Mouse (Mus musculus): Measurements from ENCODE around the gene Cep57l1. TPM values are rescaled to one million over a fixed set of nuclear protein-coding genes. Genes with fewer than 3 reads are reported as not detected.

The Cep57l1 gene
- 1 to 10 TPM; 8.5 to 8.6 TPM for total RNA-seq (2021)
- long read RNA-seq, experiment 1, partial matches to known transcripts = 3 of 5 reads
- long read RNA-seq, experiment 1, other reads (novel, unspliced or antisense) = 1 of 5 reads
- long read RNA-seq, experiment 2, partial matches to known transcripts = 1 of 6 reads
- long read RNA-seq, experiment 2, other reads (novel, unspliced or antisense) = 5 of 6 reads

GRCm38 (mm10) chr10:41809771-41810563 lies at the start of gene Cep57l1, which contains the start of gene Sesn1:
Gene Cep57l1 (minus strand): TSS chr10:41809871.
Gene Sesn1 (plus strand): TSS chr10:41809935.
- peak; percentile 54 for TF ChIP-seq CTCF (conservative IDR thresholded peaks at IDR 0.05)
- Histone ChIP-seq H3K27ac (peak within 1 kb of the TSS; percentile 98), H3K4me3 (peak within 1 kb of the TSS; percentile 91)
- DNase-seq (ENCODE audit: low spot score in 2 of 2) = peak; percentile 89 to 91

- H3K27ac ChIP-seq = no peak overlapping the region
- no peak overlapping the region for H3K4me3 ChIP-seq
- no peak for DNase-seq (ENCODE audit: low spot score in 2 of 2)
- TF ChIP-seq CTCF (conservative IDR thresholded peaks at IDR 0.05) = no peak
These were observed 39.0 kb upstream of the Cep57l1 start for GRCm38 (mm10) chr10:41848721-41849120.

DNA sequence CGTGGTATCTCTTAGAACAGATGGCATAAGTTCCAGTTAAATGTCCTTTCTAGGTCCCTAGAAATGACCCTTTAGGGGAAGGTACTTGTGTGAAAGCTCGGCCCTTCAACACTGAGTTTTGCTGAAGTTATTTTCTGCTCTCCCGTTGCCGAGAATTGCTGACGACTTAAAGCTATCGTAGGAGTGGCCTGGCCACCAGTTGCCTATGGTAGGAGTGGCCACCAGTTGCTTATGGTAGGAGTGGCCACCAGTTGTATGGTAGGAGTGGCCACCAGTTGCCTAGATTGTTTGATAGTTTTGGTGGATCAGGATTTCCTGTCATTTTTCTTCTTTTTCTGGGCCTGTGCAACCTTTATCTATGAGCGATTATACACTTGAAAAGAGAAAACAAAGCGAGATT lies 38.1 kb upstream of the Cep57l1 start:
- no peak for DNase-seq (ENCODE audit: low spot score in 2 of 2)
- TF ChIP-seq CTCF (conservative IDR thresholded peaks at IDR 0.05) = no peak
- Histone ChIP-seq H3K4me3 (no peak overlapping the region), H3K27ac (no peak overlapping the region)

GRCm38 (mm10) chr10:41838911-41839310 lies 29.2 kb upstream of the Cep57l1 start:
- no peak for TF ChIP-seq CTCF (conservative IDR thresholded peaks at IDR 0.05)
- Histone ChIP-seq H3K4me3 (no peak overlapping the region), H3K27ac (no peak overlapping the region)
- DNase-seq (ENCODE audit: low spot score in 2 of 2) = no peak

GRCm38 (mm10) chr10:41834131-41834530 lies 24.5 kb upstream of the Cep57l1 start:
- no peak for DNase-seq (ENCODE audit: low spot score in 2 of 2)
- Histone ChIP-seq H3K27ac (no peak overlapping the region), H3K4me3 (no peak overlapping the region)
- peak; percentile 50 for TF ChIP-seq CTCF (conservative IDR thresholded peaks at IDR 0.05)

DNA sequence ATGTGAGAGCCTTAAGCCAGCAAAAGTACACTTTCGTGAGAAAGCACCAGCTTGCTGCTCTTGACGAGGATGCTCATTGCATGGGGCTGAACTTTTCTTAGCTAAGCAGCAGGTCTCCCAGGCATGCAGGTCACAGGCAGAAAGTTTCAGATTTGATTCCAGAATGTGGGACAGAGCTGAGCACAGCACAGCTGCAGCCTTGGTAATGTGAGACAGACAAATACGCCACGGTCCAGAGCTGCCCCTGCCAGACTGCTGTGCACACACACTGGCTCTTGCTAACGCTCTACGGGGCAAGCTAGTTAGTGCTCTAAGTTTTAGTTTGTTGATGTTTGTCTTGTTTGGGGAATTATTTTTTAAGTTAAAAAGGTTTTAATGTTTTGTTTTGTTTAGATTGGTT lies 22.5 kb upstream of the Cep57l1 start:
- Histone ChIP-seq H3K27ac (peak overlapping the region; percentile 51), H3K4me3 (no peak overlapping the region)
- no peak for TF ChIP-seq CTCF (conservative IDR thresholded peaks at IDR 0.05)
- DNase-seq (ENCODE audit: low spot score in 2 of 2) = no peak

- no peak overlapping the region; the same call in 1 of the 2 replicates for H3K27ac ChIP-seq
- peak; percentile 97 for TF ChIP-seq CTCF (conservative IDR thresholded peaks at IDR 0.05)
- peak; percentile 68 to 72 for DNase-seq (ENCODE audit: low spot score in 2 of 2)
- no peak overlapping the region for H3K4me3 ChIP-seq
These were observed 21.3 kb upstream of the Cep57l1 start for GRCm38 (mm10) chr10:41830851-41831522.

- H3K4me3 ChIP-seq = no peak overlapping the region
- no peak for TF ChIP-seq CTCF (conservative IDR thresholded peaks at IDR 0.05)
- no peak overlapping the region for H3K27ac ChIP-seq
- DNase-seq (ENCODE audit: low spot score in 2 of 2) = no peak
These were observed 20.8 kb upstream of the Cep57l1 start for GRCm38 (mm10) chr10:41830445-41830844.

DNA sequence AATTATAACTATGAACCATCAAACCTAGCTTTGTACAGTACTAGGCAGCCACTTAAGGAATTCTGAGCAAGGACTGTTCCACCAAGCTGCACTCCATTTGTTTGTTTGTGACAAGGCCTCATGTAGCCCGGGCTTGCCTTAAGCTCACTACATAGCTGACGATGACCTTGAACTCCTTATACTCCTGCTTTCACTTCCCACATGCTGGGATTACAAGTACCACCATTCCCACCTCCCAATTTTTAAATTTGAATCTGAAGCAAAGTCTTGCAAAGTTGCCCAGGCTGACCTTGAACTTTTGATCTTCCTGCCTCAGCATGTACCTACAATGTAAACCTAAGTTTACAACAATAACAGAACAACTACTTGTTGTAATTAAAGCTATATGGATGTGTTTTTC lies 20.3 kb upstream of the Cep57l1 start:
- Histone ChIP-seq H3K27ac (no peak overlapping the region), H3K4me3 (no peak overlapping the region)
- TF ChIP-seq CTCF (conservative IDR thresholded peaks at IDR 0.05) = no peak
- DNase-seq (ENCODE audit: low spot score in 2 of 2) = no peak

DNA sequence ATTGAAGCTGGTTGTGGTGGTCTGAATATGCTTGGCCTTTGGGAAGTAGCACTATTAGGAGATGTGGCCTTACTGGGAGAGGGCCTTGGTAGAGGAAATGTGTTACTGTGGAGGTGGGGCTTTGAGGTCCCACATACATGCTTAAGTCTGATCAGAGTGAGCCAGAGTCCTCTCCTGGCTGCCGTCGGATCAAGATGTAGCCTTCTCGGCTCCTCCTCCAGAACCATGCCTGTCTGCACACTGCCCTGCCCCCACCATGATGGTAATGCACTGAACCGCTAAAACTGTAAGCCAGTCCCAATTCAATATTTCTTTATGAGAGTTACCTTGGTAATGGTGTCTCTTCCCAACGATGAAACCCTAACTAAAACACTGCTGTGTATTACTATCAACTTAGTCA lies 19.5 kb upstream of the Cep57l1 start:
- no peak for DNase-seq (ENCODE audit: low spot score in 2 of 2)
- Histone ChIP-seq H3K4me3 (no peak overlapping the region), H3K27ac (no peak overlapping the region)
- TF ChIP-seq CTCF (conservative IDR thresholded peaks at IDR 0.05) = no peak

- DNase-seq (ENCODE audit: low spot score in 2 of 2) = no peak
- no peak overlapping the region for H3K27ac ChIP-seq
- no peak for TF ChIP-seq CTCF (conservative IDR thresholded peaks at IDR 0.05)
- no peak overlapping the region for H3K4me3 ChIP-seq
These were observed 18.1 kb upstream of the Cep57l1 start for GRCm38 (mm10) chr10:41827784-41828183.

DNA sequence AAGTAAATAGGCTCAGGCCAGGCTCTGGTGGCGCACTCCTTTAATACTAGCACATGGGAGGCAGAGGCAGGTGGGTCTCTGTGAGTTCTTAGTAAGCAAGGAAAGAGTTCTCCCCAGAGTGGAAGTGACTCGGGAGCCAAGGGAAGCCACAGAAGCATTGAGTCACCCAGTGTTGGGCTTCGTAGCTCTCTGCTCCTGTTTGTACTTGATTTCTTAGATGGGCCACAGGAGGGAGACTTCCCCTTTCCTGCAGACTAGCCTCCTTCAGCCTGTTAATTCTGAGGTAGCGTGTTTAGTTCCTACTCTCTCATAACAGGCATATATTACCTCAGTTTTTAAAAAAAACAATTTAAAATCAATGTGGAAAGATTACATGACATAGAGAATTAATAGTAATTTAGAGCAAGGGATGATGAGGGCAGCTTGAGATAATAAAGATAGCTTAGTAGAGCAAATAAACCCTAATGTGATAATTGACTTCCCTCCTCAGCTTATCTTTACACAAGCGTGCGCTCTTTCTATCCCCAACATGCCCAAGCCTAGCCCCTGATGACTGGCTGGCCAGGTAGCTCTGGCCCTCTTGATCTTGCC lies 16.9 kb upstream of the Cep57l1 start:
- no peak overlapping the region for H3K27ac ChIP-seq
- TF ChIP-seq CTCF (conservative IDR thresholded peaks at IDR 0.05) = peak; percentile 31; the same call in 1 of the 2 replicates
- no peak overlapping the region for H3K4me3 ChIP-seq
- DNase-seq (ENCODE audit: low spot score in 2 of 2) = no peak

DNA sequence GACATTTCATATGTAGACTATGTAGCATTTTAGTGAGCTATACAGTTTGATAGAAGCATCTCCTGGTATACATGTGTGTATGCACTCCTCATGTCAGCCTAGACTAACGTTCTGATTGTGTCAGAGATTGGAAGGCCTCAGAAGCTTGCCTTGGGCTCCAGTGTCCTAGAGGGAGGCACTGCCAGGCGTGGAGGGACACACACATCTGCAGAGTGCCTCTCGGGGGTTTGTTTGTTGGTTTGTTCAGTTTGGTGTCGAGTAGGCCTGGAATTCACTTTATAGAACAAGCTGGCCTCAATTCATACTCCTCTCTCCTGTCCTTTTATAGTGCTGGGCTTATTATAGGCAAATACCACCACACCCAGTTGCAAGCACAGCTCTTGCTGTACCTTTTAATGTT lies 16.3 kb upstream of the Cep57l1 start:
- Histone ChIP-seq H3K4me3 (no peak overlapping the region), H3K27ac (no peak overlapping the region)
- DNase-seq (ENCODE audit: low spot score in 2 of 2) = no peak
- TF ChIP-seq CTCF (conservative IDR thresholded peaks at IDR 0.05) = no peak

All from layer of hippocampus, adult 2 months (tissue).